Mouse (Mus musculus) neural tube, embryonic 14.5 days (tissue): ENCODE measurements around the gene Tmem186. TPM values are rescaled to one million over a fixed set of nuclear protein-coding genes. Genes with fewer than 3 reads are reported as not detected.

Experiments
- ATAC-seq: fragments of 200-750 bp; cut with Nextera tagmentation; 2 replicates; pipeline ENCODE4 v1.8.0; 2017; ENCODE audit warnings: low read depth, mild to moderate bottlenecking, moderate TSS enrichment, moderate library complexity
- H3K27ac ChIP-seq: fragments of 300-500 bp; sonication (generic); 2 replicates; pipeline ENCODE4 v1.5.1; 2014; ENCODE audit warnings: low read depth, mild to moderate bottlenecking, control low read depth, low read length, moderate library complexity, mixed read lengths
- H3K27me3 ChIP-seq: fragments of 300-500 bp; sonication (generic); 2 replicates; pipeline ENCODE4 v1.6.1; 2014; ENCODE audit warnings: low read length; ENCODE audit not compliant: control insufficient read depth, insufficient read depth
- H3K36me3 ChIP-seq: fragments of 300-500 bp; sonication (generic); 2 replicates; pipeline ENCODE4 v1.6.1; 2014; ENCODE audit warnings: low read length, mixed read lengths; ENCODE audit not compliant: control insufficient read depth, insufficient read depth
- H3K4me1 ChIP-seq: fragments of 300-500 bp; sonication (generic); 2 replicates; pipeline ENCODE4 v1.6.1; 2014; ENCODE audit warnings: low read length; ENCODE audit not compliant: control insufficient read depth, insufficient read depth
- H3K4me2 ChIP-seq: fragments of 300-500 bp; sonication (generic); 2 replicates; pipeline ENCODE4 v1.6.1; 2014; ENCODE audit warnings: mild to moderate bottlenecking, low read depth, low read length, control low read depth
- H3K4me3 ChIP-seq: fragments of 300-500 bp; sonication (generic); 2 replicates; pipeline ENCODE4 v1.5.1; 2014; ENCODE audit warnings: low read depth, low read length, control low read depth, mixed read lengths
- H3K9ac ChIP-seq: fragments of 300-500 bp; sonication (generic); replicated peaks from 2 replicates; pipeline ENCODE4 v1.6.1; 2014; ENCODE audit warnings: low read depth, mild to moderate bottlenecking, control low read depth, low read length, mixed read lengths
- H3K9me3 ChIP-seq: fragments of 300-500 bp; sonication (generic); 2 replicates; pipeline ENCODE4 v1.6.1; 2016; ENCODE audit warnings: low read length; ENCODE audit not compliant: control insufficient read depth
- WGBS: fragments of 180-500 bp; shearing (Covaris S2); extraction: QIAGEN DNeasy Blood & Tissue Kit; methylation state at CpG from one replicate; pipeline ENCODE4 v1.1.7; 2014; 5-methylcytosine and 5-hydroxymethylcytosine counted together
- polyA plus RNA-seq: library from polyadenylated mRNA; unstranded; fragments of >200 nt; fragmentation: Nextera tagmentation; extraction: Ambion mirVana; gene quantifications from 2 replicates; pipeline ENCODE4 v1.2.1, GENCODE M21; 2014

Gene Tmem186
- 13.8 and 17.7 TPM in 2 replicates for polyA plus RNA-seq

DNA sequence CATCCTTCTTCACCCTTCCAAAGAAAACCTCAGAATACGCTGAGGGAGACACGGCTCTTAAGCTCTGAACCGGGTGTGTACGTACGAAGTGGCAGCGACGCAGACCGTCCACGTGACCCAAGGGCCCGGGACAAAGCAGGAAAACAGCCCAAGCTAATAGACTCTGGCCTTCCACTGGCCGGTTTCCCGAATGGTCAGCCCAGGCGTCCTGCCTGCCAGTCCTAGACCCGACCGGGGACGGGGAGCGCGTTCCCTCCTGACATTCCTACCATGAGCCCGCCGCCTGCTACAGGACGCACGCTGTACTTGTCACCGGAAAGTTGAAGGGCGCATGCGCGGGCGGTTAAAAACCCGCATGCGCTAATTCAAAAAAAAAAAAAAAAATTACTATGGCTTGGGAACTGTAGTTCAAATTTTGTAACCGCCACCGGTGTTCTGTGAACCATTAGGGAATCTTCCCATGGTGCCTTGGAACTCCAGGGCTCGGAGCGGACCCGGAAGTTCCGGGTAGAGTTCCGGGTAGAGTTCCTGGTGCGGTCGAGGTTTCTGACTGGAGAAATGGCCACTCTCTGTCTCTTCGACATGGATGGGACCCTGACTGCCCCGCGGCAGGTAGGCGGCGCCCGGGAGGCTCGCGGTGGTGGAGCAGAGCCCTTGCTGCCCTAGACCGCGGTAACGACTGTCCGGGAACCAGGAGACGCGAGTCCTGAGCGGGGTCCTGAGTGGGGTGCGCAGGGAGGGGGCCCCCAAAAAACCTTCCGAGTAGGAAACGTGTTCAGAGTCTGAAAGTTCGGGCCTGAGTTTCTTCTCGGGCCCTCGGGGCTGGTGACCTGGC is at the start of gene Tmem186, which contains the start of gene Pmm2:
TSS of gene Tmem186 (minus strand) at position 496 of the 835 bp plus-strand sequence.
TSS of gene Pmm2 (plus strand) at position 458 of the 835 bp plus-strand sequence.
- Histone ChIP-seq H3K4me1 (peaks cover 15% of the 10 kb centered on the region), H3K4me2 (peak within 1 kb of the TSS; percentile 81), H3K36me3 (no peaks in the 10 kb centered on the region), H3K9me3 (no peaks in the 10 kb centered on the region), H3K9ac (peak within 1 kb of the TSS; percentile 64), H3K27me3 (no peaks in the 10 kb centered on the region), H3K27ac (peak within 1 kb of the TSS; percentile 72), H3K4me3 (peak within 1 kb of the TSS; percentile 64)
- under 1% methylated on average over 59 of the region's 59 CpGs for WGBS
- peak; percentile 94 for ATAC-seq

DNA sequence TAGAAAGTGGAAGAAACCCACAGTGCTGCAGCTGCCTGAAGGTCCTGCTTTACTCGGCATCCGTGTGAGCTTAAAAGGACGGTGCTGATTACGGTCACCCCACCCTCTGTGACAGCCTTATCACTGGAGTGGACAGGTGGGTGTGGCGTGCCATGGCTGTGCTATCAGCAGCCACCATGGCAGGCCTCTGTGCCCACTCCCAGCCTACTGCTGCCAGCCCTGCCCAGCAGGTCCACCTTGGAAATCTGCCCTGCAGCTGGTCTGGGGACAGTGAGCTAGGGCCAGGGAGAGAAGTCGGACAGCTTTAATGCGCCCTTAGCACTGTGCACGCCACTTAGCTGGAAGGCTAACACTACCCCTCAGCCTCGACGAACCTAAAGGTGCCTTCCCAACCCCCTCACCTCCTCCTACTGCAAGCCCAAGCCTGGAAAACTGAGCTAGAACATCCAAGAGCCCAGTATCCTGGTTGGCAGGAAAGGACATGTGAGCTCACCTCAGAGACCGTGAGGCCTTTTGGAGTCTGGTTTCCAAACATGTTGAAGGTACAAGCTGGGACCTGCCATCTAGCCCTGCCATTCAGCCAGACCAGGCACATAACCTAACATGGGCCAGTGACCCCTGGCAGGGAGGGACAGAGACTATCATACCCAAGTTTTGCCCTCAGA is 49.5 kb upstream of the Tmem186 start:
- H3K9me3 ChIP-seq: no peaks in the 10 kb centered on the region
- ATAC-seq: no peak
- H3K27ac ChIP-seq: no peak overlapping the region
- no peaks in the 10 kb centered on the region for H3K27me3 ChIP-seq
- no peak overlapping the region for H3K9ac ChIP-seq
- no peak overlapping the region for H3K4me2 ChIP-seq
- no peaks in the 10 kb centered on the region for H3K4me1 ChIP-seq
- H3K4me3 ChIP-seq: no peak overlapping the region
- WGBS: 87% methylated on average over 11 of the region's 11 CpGs
- peaks cover 24% of the 10 kb centered on the region for H3K36me3 ChIP-seq

DNA sequence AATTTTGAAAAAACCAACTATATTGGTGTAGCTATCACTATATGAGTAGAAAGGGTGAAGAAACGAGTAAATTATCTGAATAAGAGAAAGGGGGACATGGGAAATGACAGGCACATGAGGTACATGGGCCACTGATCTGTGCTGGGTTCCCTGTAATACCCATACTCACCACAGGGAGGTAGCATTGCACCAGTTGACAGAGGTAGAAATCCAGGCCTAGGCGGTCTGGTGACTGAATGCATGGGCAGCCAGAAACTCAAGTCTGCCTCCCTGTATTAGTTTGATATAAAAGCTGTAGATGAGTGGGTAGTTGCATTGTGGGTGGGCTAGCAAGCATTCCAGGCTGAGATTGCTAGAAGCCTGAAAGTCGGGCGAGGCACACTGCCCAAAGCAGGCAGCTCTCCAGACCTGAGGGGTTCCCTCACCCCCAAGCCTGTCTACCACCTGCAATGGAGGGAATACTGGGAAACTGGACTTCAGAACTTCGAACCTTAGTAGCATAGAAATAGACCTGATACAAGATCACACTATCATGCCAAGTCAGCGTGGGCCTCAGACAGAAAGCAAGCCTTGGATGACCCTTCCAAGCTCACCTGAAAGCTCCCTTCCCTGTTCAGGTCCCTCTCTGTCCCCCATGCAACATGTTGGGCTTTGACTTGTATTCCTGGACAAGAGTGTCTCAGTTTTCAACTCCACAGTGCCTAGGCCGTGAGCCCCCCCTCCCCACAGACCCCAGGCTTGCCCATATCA is 48.8 kb upstream of the Tmem186 start:
- no peak overlapping the region for H3K4me2 ChIP-seq
- no peaks in the 10 kb centered on the region for H3K27me3 ChIP-seq
- WGBS: 63% methylated on average over 7 of the region's 7 CpGs
- peaks cover 17% of the 10 kb centered on the region; the same call in 1 of the 2 replicates for H3K36me3 ChIP-seq
- H3K27ac ChIP-seq: no peak overlapping the region
- H3K4me3 ChIP-seq: no peak overlapping the region
- H3K9ac ChIP-seq: no peak overlapping the region
- ATAC-seq: peak; percentile 68; the same call in 1 of the 2 replicates
- H3K4me1 ChIP-seq: no peaks in the 10 kb centered on the region
- no peaks in the 10 kb centered on the region for H3K9me3 ChIP-seq

- peaks cover 5% of the 10 kb centered on the region; the same call in 1 of the 2 replicates for H3K36me3 ChIP-seq
- no peak overlapping the region for H3K4me3 ChIP-seq
- WGBS: 77% methylated on average over 4 of the region's 4 CpGs
- no peak overlapping the region for H3K9ac ChIP-seq
- H3K27me3 ChIP-seq: no peaks in the 10 kb centered on the region
- no peak overlapping the region for H3K4me2 ChIP-seq
- ATAC-seq: no peak
- H3K27ac ChIP-seq: no peak overlapping the region
- H3K9me3 ChIP-seq: no peaks in the 10 kb centered on the region
- no peaks in the 10 kb centered on the region for H3K4me1 ChIP-seq
Observed at GRCm38 (mm10) chr16:8685087-8685486, 47.6 kb upstream of the Tmem186 start.

DNA sequence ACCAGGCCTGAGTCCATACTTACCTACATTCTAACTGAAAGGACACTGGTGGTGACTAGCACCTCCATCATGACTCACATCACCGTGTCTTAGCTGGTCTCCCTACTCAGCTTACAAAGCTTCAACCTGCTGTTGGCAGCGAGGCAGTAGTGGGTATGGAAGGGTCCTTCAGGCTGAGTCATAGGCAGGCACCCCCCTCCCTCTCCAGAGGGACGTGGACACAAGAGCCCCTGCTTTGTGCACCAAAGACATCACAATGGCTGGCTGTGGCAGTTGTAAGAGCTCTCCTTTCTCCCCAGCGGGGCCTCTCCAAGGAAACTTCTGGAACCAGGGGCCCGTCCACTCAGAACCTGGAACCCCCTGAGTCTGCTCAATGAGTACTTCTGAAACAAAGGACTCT is 43.0 kb upstream of the Tmem186 start, which contains the start of gene Gm5767:
TSS of gene Gm5767 (plus strand) at position 301 of the 400 bp plus-strand sequence.
- no peak for ATAC-seq
- 84% methylated on average over 5 of the region's 5 CpGs for WGBS
- Histone ChIP-seq H3K9ac (no peak within 1 kb of the TSS), H3K27ac (no peak within 1 kb of the TSS), H3K36me3 (0 out of 2 replicates have a peak, but pooled peaks cover 2% of the 10 kb centered on the region), H3K9me3 (no peaks in the 10 kb centered on the region), H3K4me2 (no peak within 1 kb of the TSS), H3K4me1 (no peaks in the 10 kb centered on the region), H3K27me3 (no peaks in the 10 kb centered on the region), H3K4me3 (no peak within 1 kb of the TSS)

DNA sequence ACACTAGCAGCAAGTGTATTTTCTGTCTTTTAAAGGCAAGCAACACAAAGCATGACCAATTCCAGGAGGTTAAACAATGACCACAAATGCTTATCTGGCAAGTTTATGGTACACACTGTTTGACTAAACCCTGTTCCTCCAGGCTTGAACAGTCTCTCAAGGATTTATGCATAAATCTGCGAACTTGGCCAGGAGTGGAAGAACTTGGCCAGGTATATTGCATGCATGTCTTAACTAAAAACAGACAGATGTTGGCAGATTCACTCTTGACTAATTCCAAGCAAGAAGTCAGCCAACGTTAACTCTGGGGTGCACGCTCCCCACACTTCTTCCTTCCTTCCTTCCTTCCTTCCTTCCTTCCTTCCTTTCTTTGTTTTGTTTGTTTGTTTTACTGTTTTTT is 42.3 kb upstream of the Tmem186 start:
- Histone ChIP-seq H3K9ac (no peak overlapping the region), H3K27me3 (no peaks in the 10 kb centered on the region), H3K4me2 (no peak overlapping the region), H3K27ac (no peak overlapping the region), H3K4me1 (no peaks in the 10 kb centered on the region), H3K4me3 (no peak overlapping the region), H3K9me3 (no peaks in the 10 kb centered on the region), H3K36me3 (0 out of 2 replicates have a peak, but pooled peaks cover 2% of the 10 kb centered on the region)
- ATAC-seq: no peak
- 82% methylated on average over 3 of the region's 3 CpGs for WGBS

GRCm38 (mm10) chr16:8678676-8679075 is 41.2 kb upstream of the Tmem186 start:
- Histone ChIP-seq H3K4me1 (no peaks in the 10 kb centered on the region), H3K9me3 (no peaks in the 10 kb centered on the region), H3K27me3 (no peaks in the 10 kb centered on the region), H3K4me3 (no peak overlapping the region), H3K36me3 (0 out of 2 replicates have a peak, but pooled peaks cover 1% of the 10 kb centered on the region), H3K9ac (no peak overlapping the region), H3K4me2 (no peak overlapping the region), H3K27ac (no peak overlapping the region)
- 85% methylated on average over 4 of the region's 4 CpGs for WGBS
- no peak for ATAC-seq

GRCm38 (mm10) chr16:8678035-8678434 is 40.5 kb upstream of the Tmem186 start:
- no peak overlapping the region for H3K9ac ChIP-seq
- H3K4me1 ChIP-seq: no peaks in the 10 kb centered on the region
- no peak overlapping the region for H3K27ac ChIP-seq
- no peaks in the 10 kb centered on the region for H3K9me3 ChIP-seq
- WGBS: 50% methylated on average over 5 of the region's 5 CpGs
- no peaks in the 10 kb centered on the region for H3K27me3 ChIP-seq
- no peak for ATAC-seq
- H3K4me3 ChIP-seq: no peak overlapping the region
- H3K4me2 ChIP-seq: no peak overlapping the region
- H3K36me3 ChIP-seq: no peaks in the 10 kb centered on the region
